Mouse (Mus musculus) forebrain, embryonic 12.5 days (tissue): ENCODE results near the gene Pde2a. TPM values are rescaled to one million over a fixed set of nuclear protein-coding genes. Genes with fewer than 3 reads are reported as not detected.
A peak's percentile ranks its signal among the peaks of the same experiment; 100 is the strongest.

Experiments
- ATAC-seq: fragments of 200-750 bp; cut with Nextera tagmentation; 2 replicates; pipeline ENCODE4 v1.8.0; 2017; ENCODE audit warnings: moderate TSS enrichment; ENCODE audit not compliant: low FRiP score
- H3K27ac ChIP-seq: fragments of 300-500 bp; sonication (generic); 2 replicates; pipeline ENCODE4 v1.5.1; 2016; ENCODE audit warnings: mild to moderate bottlenecking
- H3K27me3 ChIP-seq: fragments of 300-500 bp; sonication (generic); 2 replicates; pipeline ENCODE4 v1.6.1; 2016; ENCODE audit warnings: mild to moderate bottlenecking
- H3K36me3 ChIP-seq: fragments of 300-500 bp; sonication (generic); replicated peaks from 2 replicates; pipeline ENCODE4 v1.6.1; 2016; ENCODE audit warnings: mild to moderate bottlenecking
- H3K4me1 ChIP-seq: fragments of 300-500 bp; sonication (generic); 2 replicates; pipeline ENCODE4 v1.6.1; 2016
- H3K4me2 ChIP-seq: fragments of 300-500 bp; sonication (generic); 2 replicates; pipeline ENCODE4 v1.6.1; 2016; ENCODE audit warnings: mild to moderate bottlenecking, moderate library complexity
- H3K4me3 ChIP-seq: fragments of 300-500 bp; sonication (generic); replicated peaks from 2 replicates; pipeline ENCODE4 v1.5.1; 2016; ENCODE audit warnings: mild to moderate bottlenecking
- H3K9ac ChIP-seq: fragments of 300-500 bp; sonication (generic); 2 replicates; pipeline ENCODE4 v1.6.1; 2016; ENCODE audit warnings: mild to moderate bottlenecking
- H3K9me3 ChIP-seq: fragments of 300-500 bp; sonication (generic); 2 replicates; pipeline ENCODE4 v1.6.1; 2016
- WGBS: fragments of 180-500 bp; shearing (Covaris S2); methylation state at CpG from one replicate; pipeline ENCODE4 v1.1.7; 2016; 5-methylcytosine and 5-hydroxymethylcytosine counted together
- polyA plus RNA-seq: library from polyadenylated mRNA; unstranded; fragments of >200 nt; fragmentation: Nextera tagmentation; extraction: Ambion mirVana; gene quantifications from 2 replicates; pipeline ENCODE4 v1.2.1, GENCODE M21; 2016

The Pde2a gene
- polyA plus RNA-seq, 1 experiment from 2014 or later = 23.1 TPM

- Histone ChIP-seq H3K9me3 (no peaks in the 10 kb centered on the region), H3K4me2 (no peak overlapping the region), H3K4me3 (no peak overlapping the region), H3K4me1 (no peaks in the 10 kb centered on the region), H3K27me3 (no peaks in the 10 kb centered on the region), H3K27ac (no peak overlapping the region), H3K9ac (no peak overlapping the region), H3K36me3 (no peaks in the 10 kb centered on the region)
- WGBS = 71% methylated on average over 9 of the region's 9 CpGs
- ATAC-seq = peak; percentile 57; the same call in 1 of the 2 replicates
Measured at GRCm38 (mm10) chr7:101482499-101483081, 61.1 kb downstream of the Pde2a start.

- H3K4me1 ChIP-seq = no peaks in the 10 kb centered on the region
- H3K4me3 ChIP-seq = no peak overlapping the region
- H3K36me3 ChIP-seq = no peaks in the 10 kb centered on the region
- no peak overlapping the region for H3K27ac ChIP-seq
- no peak for ATAC-seq
- H3K27me3 ChIP-seq = no peaks in the 10 kb centered on the region
- no peak overlapping the region for H3K9ac ChIP-seq
- WGBS = 79% methylated on average over 9 of the region's 9 CpGs
- H3K4me2 ChIP-seq = no peak overlapping the region
- H3K9me3 ChIP-seq = no peaks in the 10 kb centered on the region
Measured at GRCm38 (mm10) chr7:101483498-101484115, 62.1 kb downstream of the Pde2a start.

GRCm38 (mm10) chr7:101487102-101487501, 65.6 kb downstream of the Pde2a start:
- no peaks in the 10 kb centered on the region for H3K9me3 ChIP-seq
- no peak overlapping the region for H3K9ac ChIP-seq
- ATAC-seq = no peak
- no peaks in the 10 kb centered on the region for H3K4me1 ChIP-seq
- H3K27ac ChIP-seq = no peak overlapping the region
- H3K36me3 ChIP-seq = no peaks in the 10 kb centered on the region
- no peak overlapping the region for H3K4me2 ChIP-seq
- no peaks in the 10 kb centered on the region for H3K27me3 ChIP-seq
- no peak overlapping the region for H3K4me3 ChIP-seq
- 83% methylated on average over 5 of the region's 5 CpGs for WGBS

GRCm38 (mm10) chr7:101490952-101491351, 69.5 kb downstream of the Pde2a start:
- Histone ChIP-seq H3K27ac (no peak overlapping the region), H3K4me3 (no peak overlapping the region), H3K27me3 (0 out of 2 replicates have a peak, but pooled peaks cover 1% of the 10 kb centered on the region), H3K4me2 (no peak overlapping the region), H3K4me1 (no peaks in the 10 kb centered on the region), H3K9ac (no peak overlapping the region), H3K36me3 (no peaks in the 10 kb centered on the region), H3K9me3 (no peaks in the 10 kb centered on the region)
- no peak for ATAC-seq
- WGBS = 53% methylated on average over 4 of the region's 4 CpGs

GRCm38 (mm10) chr7:101498385-101498784, 76.9 kb downstream of the Pde2a start:
- no peak for ATAC-seq
- peaks cover 19% of the 10 kb centered on the region for H3K27me3 ChIP-seq
- H3K9ac ChIP-seq = no peak overlapping the region
- H3K4me2 ChIP-seq = no peak overlapping the region
- no peak overlapping the region for H3K27ac ChIP-seq
- H3K4me3 ChIP-seq = no peak overlapping the region
- 94% methylated on average over 3 of the region's 3 CpGs for WGBS
- H3K4me1 ChIP-seq = no peaks in the 10 kb centered on the region
- no peaks in the 10 kb centered on the region for H3K36me3 ChIP-seq
- 0 out of 2 replicates have a peak, but pooled peaks cover 3% of the 10 kb centered on the region for H3K9me3 ChIP-seq

GRCm38 (mm10) chr7:101499251-101499650, 77.8 kb downstream of the Pde2a start:
- no peak overlapping the region for H3K27ac ChIP-seq
- 50% methylated on average over 10 of the region's 10 CpGs for WGBS
- H3K36me3 ChIP-seq = no peaks in the 10 kb centered on the region
- 0 out of 2 replicates have a peak, but pooled peaks cover 3% of the 10 kb centered on the region for H3K9me3 ChIP-seq
- no peak for ATAC-seq
- no peak overlapping the region for H3K4me3 ChIP-seq
- H3K27me3 ChIP-seq = peaks cover 28% of the 10 kb centered on the region
- no peak overlapping the region for H3K9ac ChIP-seq
- H3K4me1 ChIP-seq = peaks cover 4% of the 10 kb centered on the region
- H3K4me2 ChIP-seq = no peak overlapping the region

GRCm38 (mm10) chr7:101499701-101500100, 78.2 kb downstream of the Pde2a start:
- 0 out of 2 replicates have a peak, but pooled peaks cover 3% of the 10 kb centered on the region for H3K9me3 ChIP-seq
- peaks cover 9% of the 10 kb centered on the region for H3K4me1 ChIP-seq
- H3K9ac ChIP-seq = no peak overlapping the region
- no peak for ATAC-seq
- H3K4me3 ChIP-seq = no peak overlapping the region
- peaks cover 32% of the 10 kb centered on the region for H3K27me3 ChIP-seq
- no peaks in the 10 kb centered on the region for H3K36me3 ChIP-seq
- H3K27ac ChIP-seq = no peak overlapping the region
- 73% methylated on average over 9 of the region's 9 CpGs for WGBS
- H3K4me2 ChIP-seq = no peak overlapping the region

- 92% methylated on average over 4 of the region's 6 CpGs for WGBS
- H3K9me3 ChIP-seq = 0 out of 2 replicates have a peak, but pooled peaks cover 3% of the 10 kb centered on the region
- no peak overlapping the region for H3K9ac ChIP-seq
- H3K36me3 ChIP-seq = no peaks in the 10 kb centered on the region
- peaks cover 44% of the 10 kb centered on the region for H3K27me3 ChIP-seq
- H3K4me2 ChIP-seq = no peak overlapping the region
- no peak overlapping the region for H3K27ac ChIP-seq
- no peak for ATAC-seq
- peaks cover 10% of the 10 kb centered on the region for H3K4me1 ChIP-seq
- no peak overlapping the region for H3K4me3 ChIP-seq
Measured at GRCm38 (mm10) chr7:101501236-101501635, 79.7 kb downstream of the Pde2a start.

GRCm38 (mm10) chr7:101501675-101502074, 80.2 kb downstream of the Pde2a start:
- H3K36me3 ChIP-seq = no peaks in the 10 kb centered on the region
- H3K27me3 ChIP-seq = peaks cover 46% of the 10 kb centered on the region
- H3K4me1 ChIP-seq = peaks cover 10% of the 10 kb centered on the region
- no peak for ATAC-seq
- 69% methylated on average over 6 of the region's 6 CpGs for WGBS
- H3K9ac ChIP-seq = no peak overlapping the region
- H3K27ac ChIP-seq = no peak overlapping the region
- 0 out of 2 replicates have a peak, but pooled peaks cover 3% of the 10 kb centered on the region for H3K9me3 ChIP-seq
- H3K4me2 ChIP-seq = no peak overlapping the region
- no peak overlapping the region for H3K4me3 ChIP-seq

- Histone ChIP-seq H3K9ac (no peak overlapping the region), H3K4me2 (no peak overlapping the region), H3K27ac (no peak overlapping the region), H3K36me3 (no peaks in the 10 kb centered on the region), H3K27me3 (peaks cover 46% of the 10 kb centered on the region), H3K9me3 (0 out of 2 replicates have a peak, but pooled peaks cover 3% of the 10 kb centered on the region), H3K4me1 (peaks cover 10% of the 10 kb centered on the region), H3K4me3 (no peak overlapping the region)
- peak; percentile 28; the same call in 1 of the 2 replicates for ATAC-seq
- WGBS = 26% methylated on average over 8 of the region's 8 CpGs
Measured at GRCm38 (mm10) chr7:101503351-101503750, 81.9 kb downstream of the Pde2a start.

GRCm38 (mm10) chr7:101503803-101504202, 82.3 kb downstream of the Pde2a start:
- H3K4me1 ChIP-seq = peaks cover 10% of the 10 kb centered on the region
- no peak for ATAC-seq
- H3K36me3 ChIP-seq = no peaks in the 10 kb centered on the region
- no peak overlapping the region for H3K27ac ChIP-seq
- no peak overlapping the region for H3K4me2 ChIP-seq
- 0 out of 2 replicates have a peak, but pooled peaks cover 3% of the 10 kb centered on the region for H3K9me3 ChIP-seq
- no peak overlapping the region for H3K4me3 ChIP-seq
- H3K27me3 ChIP-seq = peaks cover 46% of the 10 kb centered on the region
- 49% methylated on average over 7 of the region's 7 CpGs for WGBS
- no peak overlapping the region for H3K9ac ChIP-seq

GRCm38 (mm10) chr7:101504507-101504906, 83.0 kb downstream of the Pde2a start:
- 7% methylated on average over 24 of the region's 24 CpGs for WGBS
- Histone ChIP-seq H3K9me3 (0 out of 2 replicates have a peak, but pooled peaks cover 3% of the 10 kb centered on the region), H3K4me2 (peak overlapping the region; percentile 54), H3K4me3 (peak overlapping the region; percentile 26), H3K27ac (no peak overlapping the region), H3K9ac (peak overlapping the region; percentile 36; the same call in 1 of the 2 replicates), H3K36me3 (no peaks in the 10 kb centered on the region), H3K27me3 (peaks cover 46% of the 10 kb centered on the region), H3K4me1 (peaks cover 10% of the 10 kb centered on the region)
- ATAC-seq = 0 out of 2 replicates have a peak, but pooled peaks have one; percentile 34
